26 mouse cellular contexts compared by ENCODE assay signal in genomic region chr15:83180004-83180403, GRCm38 (mm10).
"Had no signal": no experiment of that assay in that cellular context is flagged by ENCODE, and none has a peak within 500 bp of the region (broad histone marks: within the 10 kb centered on the region; RNA-seq: fewer than 3 reads in every experiment).

No protein-coding gene starts in this region.

- H3K9ac ChIP-seq: heart, embryonic 13.5 days; heart, embryonic 15.5 days; hindbrain, embryonic 13.5 days; hindbrain, embryonic 15.5 days; kidney, embryonic 15.5 days; limb, embryonic 12.5 days; liver, embryonic 13.5 days had no signal

- H3K27me3 ChIP-seq: heart, embryonic 13.5 days; heart, embryonic 15.5 days; hindbrain, embryonic 13.5 days; hindbrain, embryonic 15.5 days; kidney, embryonic 15.5 days; limb, embryonic 12.5 days; liver, embryonic 13.5 days had no signal

- H3K4me2 ChIP-seq: heart, embryonic 13.5 days; heart, embryonic 15.5 days; hindbrain, embryonic 13.5 days; hindbrain, embryonic 15.5 days; kidney, embryonic 15.5 days; limb, embryonic 12.5 days; liver, embryonic 13.5 days had no signal

- H3K36me3 ChIP-seq: heart, embryonic 10.5 days; heart, embryonic 13.5 days; heart, embryonic 15.5 days; hindbrain, embryonic 13.5 days; hindbrain, embryonic 15.5 days; kidney, embryonic 15.5 days; limb, embryonic 10.5 days; limb, embryonic 12.5 days; liver, embryonic 13.5 days had no signal

- H3K4me3 ChIP-seq: gastrocnemius, adult 2 months; heart, embryonic 10.5 days; heart, embryonic 13.5 days; heart, embryonic 15.5 days; hindbrain, embryonic 13.5 days; hindbrain, embryonic 15.5 days; kidney, embryonic 15.5 days; left cerebral cortex, adult 2 months; limb, embryonic 10.5 days; limb, embryonic 12.5 days; liver, embryonic 13.5 days had no signal

- DNase-seq: gastrocnemius, adult 2 months; gastrocnemius, postnatal 10 days; gastrocnemius, postnatal 25 days; heart, adult 18-20 months; heart, postnatal 14 days; heart, postnatal 36 days; kidney, adult 11 months; kidney, adult 2 months; kidney, adult 9 months; kidney, postnatal 14 days; kidney, postnatal 36 days; layer of hippocampus, adult 9-11 months; layer of hippocampus, postnatal 36 days; liver, embryonic 13.5 days had no signal

- ATAC-seq: hindbrain, postnatal 0 days; intestine, embryonic 16.5 days had no signal

- H3K9me3 ChIP-seq: heart, embryonic 10.5 days; heart, embryonic 13.5 days; heart, embryonic 15.5 days; hindbrain, embryonic 13.5 days; hindbrain, embryonic 15.5 days; kidney, embryonic 15.5 days; limb, embryonic 10.5 days; limb, embryonic 12.5 days; liver, embryonic 13.5 days had no signal

- H3K27ac ChIP-seq: gastrocnemius, adult 2 months; heart, embryonic 10.5 days; heart, embryonic 13.5 days; heart, embryonic 15.5 days; hindbrain, embryonic 13.5 days; hindbrain, embryonic 15.5 days; hindbrain, postnatal 0 days; kidney, embryonic 15.5 days; kidney, postnatal 0 days; left cerebral cortex, adult 2 months; limb, embryonic 10.5 days; limb, embryonic 12.5 days; liver, embryonic 13.5 days had no signal

- H3K4me1 ChIP-seq: heart, embryonic 13.5 days; hindbrain, embryonic 13.5 days; hindbrain, embryonic 15.5 days; limb, embryonic 10.5 days; limb, embryonic 12.5 days had no signal
